Mouse (Mus musculus): Measurements from ENCODE around the gene Tubgcp2. TPM values are rescaled to one million over a fixed set of nuclear protein-coding genes. Genes with fewer than 3 reads are reported as not detected.

Gene Tubgcp2
- polyA plus RNA-seq, 1 experiment from 2014 or later, result 60.3 TPM

- 55% methylated on average over 3 of the region's 3 CpGs for WGBS
- H3K9me3 ChIP-seq (ENCODE audit: control insufficient read depth, low read depth, low read length), result no peaks in the 10 kb centered on the region
- H3K9ac ChIP-seq (replicated peaks; ENCODE audit: low read depth, low read length), result no peak overlapping the region
- no peak for ATAC-seq (ENCODE audit: insufficient number of reproducible peaks, insufficient read depth, low FRiP score, low read depth)
- H3K27me3 ChIP-seq (ENCODE audit: control insufficient read depth, insufficient read depth, low read length), result no peaks in the 10 kb centered on the region
- H3K4me3 ChIP-seq (ENCODE audit: low read depth, low read length), result no peak overlapping the region
- no peak overlapping the region for H3K4me2 ChIP-seq (replicated peaks; ENCODE audit: low read depth, low read length)
- no peak overlapping the region for H3K27ac ChIP-seq (ENCODE audit: low read length)
- no peaks in the 10 kb centered on the region for H3K36me3 ChIP-seq (ENCODE audit: control insufficient read depth, insufficient read depth, low read length)
- no peaks in the 10 kb centered on the region for H3K4me1 ChIP-seq (ENCODE audit: control insufficient read depth, insufficient read depth, low read length)
Observed at GRCm38 (mm10) chr7:139980778-139981177, 55.7 kb downstream of the Tubgcp2 start.

- Histone ChIP-seq H3K4me2 (replicated peaks; ENCODE audit: low read depth, low read length) (peak overlapping the region; percentile 76), H3K4me1 (ENCODE audit: control insufficient read depth, insufficient read depth, low read length) (no peaks in the 10 kb centered on the region), H3K36me3 (ENCODE audit: control insufficient read depth, insufficient read depth, low read length) (no peaks in the 10 kb centered on the region), H3K9me3 (ENCODE audit: control insufficient read depth, low read depth, low read length) (no peaks in the 10 kb centered on the region), H3K4me3 (ENCODE audit: low read depth, low read length) (peak overlapping the region; percentile 51), H3K27me3 (ENCODE audit: control insufficient read depth, insufficient read depth, low read length) (no peaks in the 10 kb centered on the region), H3K27ac (ENCODE audit: low read length) (no peak overlapping the region), H3K9ac (replicated peaks; ENCODE audit: low read depth, low read length) (no peak overlapping the region)
- 0 out of 2 replicates have a peak, but pooled peaks have one; percentile 51 for ATAC-seq (ENCODE audit: insufficient number of reproducible peaks, insufficient read depth, low FRiP score, low read depth)
- 41% methylated on average over 13 of the region's 13 CpGs for WGBS
Observed at GRCm38 (mm10) chr7:139979011-139979719, 57.3 kb downstream of the Tubgcp2 start.

- Histone ChIP-seq H3K27me3 (ENCODE audit: control insufficient read depth, insufficient read depth, low read length) (no peaks in the 10 kb centered on the region), H3K4me2 (replicated peaks; ENCODE audit: low read depth, low read length) (peak within 1 kb of the TSS; percentile 76), H3K9ac (replicated peaks; ENCODE audit: low read depth, low read length) (no peak within 1 kb of the TSS; the same call in 1 of the 2 replicates), H3K9me3 (ENCODE audit: control insufficient read depth, low read depth, low read length) (no peaks in the 10 kb centered on the region), H3K4me1 (ENCODE audit: control insufficient read depth, insufficient read depth, low read length) (no peaks in the 10 kb centered on the region), H3K4me3 (ENCODE audit: low read depth, low read length) (peak within 1 kb of the TSS; percentile 51), H3K36me3 (ENCODE audit: control insufficient read depth, insufficient read depth, low read length) (no peaks in the 10 kb centered on the region), H3K27ac (ENCODE audit: low read length) (no peak within 1 kb of the TSS)
- 4% methylated on average over 32 of the region's 32 CpGs for WGBS
- ATAC-seq (ENCODE audit: insufficient number of reproducible peaks, insufficient read depth, low FRiP score, low read depth), result peak; percentile 89
Observed at GRCm38 (mm10) chr7:139978278-139978892, 58.1 kb downstream of the Tubgcp2 start, which contains the start of gene 6430531B16Rik. 6430531B16Rik (minus strand) TSS chr7:139978755.

- H3K27me3 ChIP-seq (ENCODE audit: control insufficient read depth, insufficient read depth, low read length), result no peaks in the 10 kb centered on the region
- no peak overlapping the region for H3K4me2 ChIP-seq (replicated peaks; ENCODE audit: low read depth, low read length)
- ATAC-seq (ENCODE audit: insufficient number of reproducible peaks, insufficient read depth, low FRiP score, low read depth), result no peak
- no peaks in the 10 kb centered on the region for H3K9me3 ChIP-seq (ENCODE audit: control insufficient read depth, low read depth, low read length)
- H3K4me3 ChIP-seq (ENCODE audit: low read depth, low read length), result no peak overlapping the region
- no peaks in the 10 kb centered on the region for H3K36me3 ChIP-seq (ENCODE audit: control insufficient read depth, insufficient read depth, low read length)
- H3K4me1 ChIP-seq (ENCODE audit: control insufficient read depth, insufficient read depth, low read length), result no peaks in the 10 kb centered on the region
- H3K9ac ChIP-seq (replicated peaks; ENCODE audit: low read depth, low read length), result no peak overlapping the region
- H3K27ac ChIP-seq (ENCODE audit: low read length), result no peak overlapping the region
- WGBS, result 54% methylated on average over 5 of the region's 5 CpGs
Observed at GRCm38 (mm10) chr7:139975471-139975870, 61.0 kb downstream of the Tubgcp2 start.

- H3K4me1 ChIP-seq (ENCODE audit: control insufficient read depth, insufficient read depth, low read length), result no peaks in the 10 kb centered on the region
- ATAC-seq (ENCODE audit: insufficient number of reproducible peaks, insufficient read depth, low FRiP score, low read depth), result no peak
Observed at GRCm38 (mm10) chr7:139974307-139974706, 62.2 kb downstream of the Tubgcp2 start.

GRCm38 (mm10) chr7:139972923-139973331 is 63.5 kb downstream of the Tubgcp2 start:
- H3K27ac ChIP-seq (ENCODE audit: low read length), result no peak overlapping the region
- H3K4me1 ChIP-seq (ENCODE audit: control insufficient read depth, insufficient read depth, low read length), result no peaks in the 10 kb centered on the region
- no peak overlapping the region for H3K4me2 ChIP-seq (replicated peaks; ENCODE audit: low read depth, low read length)
- H3K9ac ChIP-seq (replicated peaks; ENCODE audit: low read depth, low read length), result no peak overlapping the region
- ATAC-seq (ENCODE audit: insufficient number of reproducible peaks, insufficient read depth, low FRiP score, low read depth), result no peak
- no peaks in the 10 kb centered on the region for H3K27me3 ChIP-seq (ENCODE audit: control insufficient read depth, insufficient read depth, low read length)
- H3K9me3 ChIP-seq (ENCODE audit: control insufficient read depth, low read depth, low read length), result no peaks in the 10 kb centered on the region
- no peaks in the 10 kb centered on the region for H3K36me3 ChIP-seq (ENCODE audit: control insufficient read depth, insufficient read depth, low read length)
- no peak overlapping the region for H3K4me3 ChIP-seq (ENCODE audit: low read depth, low read length)

More at GRCm38 (mm10) chr7:139974307-139974706, 62.2 kb downstream of the Tubgcp2 start:
- H3K9me3 ChIP-seq (ENCODE audit: control insufficient read depth, low read depth, low read length), result no peaks in the 10 kb centered on the region
- no peak overlapping the region for H3K4me2 ChIP-seq (replicated peaks; ENCODE audit: low read depth, low read length)
- 89% methylated on average over 10 of the region's 10 CpGs for WGBS
- H3K36me3 ChIP-seq (ENCODE audit: control insufficient read depth, insufficient read depth, low read length), result no peaks in the 10 kb centered on the region
- H3K27me3 ChIP-seq (ENCODE audit: control insufficient read depth, insufficient read depth, low read length), result no peaks in the 10 kb centered on the region
- H3K27ac ChIP-seq (ENCODE audit: low read length), result no peak overlapping the region
- H3K9ac ChIP-seq (replicated peaks; ENCODE audit: low read depth, low read length), result no peak overlapping the region
- H3K4me3 ChIP-seq (ENCODE audit: low read depth, low read length), result no peak overlapping the region

GRCm38 (mm10) chr7:139971436-139971835 is 65.0 kb downstream of the Tubgcp2 start:
- no peak overlapping the region for H3K4me2 ChIP-seq (replicated peaks; ENCODE audit: low read depth, low read length)
- ATAC-seq (ENCODE audit: insufficient number of reproducible peaks, insufficient read depth, low FRiP score, low read depth), result no peak
- no peak overlapping the region for H3K4me3 ChIP-seq (ENCODE audit: low read depth, low read length)
- no peak overlapping the region for H3K9ac ChIP-seq (replicated peaks; ENCODE audit: low read depth, low read length)
- 69% methylated on average over 6 of the region's 6 CpGs for WGBS
- H3K36me3 ChIP-seq (ENCODE audit: control insufficient read depth, insufficient read depth, low read length), result no peaks in the 10 kb centered on the region
- H3K27ac ChIP-seq (ENCODE audit: low read length), result no peak overlapping the region
- no peaks in the 10 kb centered on the region for H3K27me3 ChIP-seq (ENCODE audit: control insufficient read depth, insufficient read depth, low read length)
- H3K4me1 ChIP-seq (ENCODE audit: control insufficient read depth, insufficient read depth, low read length), result no peaks in the 10 kb centered on the region
- H3K9me3 ChIP-seq (ENCODE audit: control insufficient read depth, low read depth, low read length), result no peaks in the 10 kb centered on the region

- Histone ChIP-seq H3K9me3 (ENCODE audit: control insufficient read depth, low read depth, low read length) (no peaks in the 10 kb centered on the region), H3K27ac (ENCODE audit: low read length) (no peak overlapping the region), H3K36me3 (ENCODE audit: control insufficient read depth, insufficient read depth, low read length) (no peaks in the 10 kb centered on the region), H3K4me1 (ENCODE audit: control insufficient read depth, insufficient read depth, low read length) (no peaks in the 10 kb centered on the region), H3K27me3 (ENCODE audit: control insufficient read depth, insufficient read depth, low read length) (no peaks in the 10 kb centered on the region), H3K4me3 (ENCODE audit: low read depth, low read length) (no peak overlapping the region), H3K9ac (replicated peaks; ENCODE audit: low read depth, low read length) (no peak overlapping the region), H3K4me2 (replicated peaks; ENCODE audit: low read depth, low read length) (no peak overlapping the region)
- WGBS, result 70% methylated on average over 5 of the region's 5 CpGs
- no peak for ATAC-seq (ENCODE audit: insufficient number of reproducible peaks, insufficient read depth, low FRiP score, low read depth)
Observed at GRCm38 (mm10) chr7:139970979-139971378, 65.5 kb downstream of the Tubgcp2 start.

Measured in stomach, embryonic 14.5 days (tissue).